Mouse (Mus musculus) embryonic facial prominence, embryonic 11.5 days (tissue): ENCODE measurements around the gene Dcun1d2. TPM values are rescaled to one million over a fixed set of nuclear protein-coding genes. Genes with fewer than 3 reads are reported as not detected.

Experiments used
- ATAC-seq: fragments of 200-750 bp; cut with Nextera tagmentation; replicated peaks from 2 replicates; pipeline ENCODE4 v1.8.0; 2017; ENCODE audit warnings: low read depth; ENCODE audit not compliant: insufficient number of reproducible peaks, low FRiP score, low TSS enrichment
- DNase-seq: peaks from one replicate; pipeline ENCODE4 v3.0.0-alpha.2; 2015; ENCODE audit warnings: low spot score
- H3K27ac ChIP-seq: fragments of 300-500 bp; sonication (generic); replicated peaks from 2 replicates; pipeline ENCODE4 v1.5.1; 2014; ENCODE audit warnings: mild to moderate bottlenecking, low read depth, low read length, control low read depth
- H3K27me3 ChIP-seq: fragments of 300-500 bp; sonication (generic); 2 replicates; pipeline ENCODE4 v1.6.1; 2014; ENCODE audit warnings: mild to moderate bottlenecking, low read length, moderate library complexity, mixed read lengths; ENCODE audit not compliant: control insufficient read depth, insufficient read depth
- H3K36me3 ChIP-seq: fragments of 300-500 bp; sonication (generic); replicated peaks from 2 replicates; pipeline ENCODE4 v1.6.1; 2014; ENCODE audit warnings: low read depth, mild to moderate bottlenecking, low read length, moderate library complexity, mixed read lengths; ENCODE audit not compliant: control insufficient read depth, insufficient read depth
- H3K4me1 ChIP-seq: fragments of 300-500 bp; sonication (generic); 2 replicates; pipeline ENCODE4 v1.6.1; 2014; ENCODE audit warnings: low read length, mixed read lengths; ENCODE audit not compliant: control insufficient read depth, insufficient read depth
- H3K4me2 ChIP-seq: fragments of 300-500 bp; sonication (generic); 2 replicates; pipeline ENCODE4 v1.6.1; 2014; ENCODE audit warnings: low read depth, mild to moderate bottlenecking, control low read depth, low read length, moderate library complexity
- H3K4me3 ChIP-seq: fragments of 300-500 bp; sonication (generic); 2 replicates; pipeline ENCODE4 v1.5.1; 2014; ENCODE audit warnings: low read depth, low read length, control low read depth
- H3K9ac ChIP-seq: fragments of 300-500 bp; sonication (generic); replicated peaks from 2 replicates; pipeline ENCODE4 v1.6.1; 2014; ENCODE audit warnings: mild to moderate bottlenecking, control low read depth, low read length
- H3K9me3 ChIP-seq: fragments of 300-500 bp; sonication (generic); replicated peaks from 2 replicates; pipeline ENCODE4 v1.6.1; 2016; ENCODE audit warnings: mild to moderate bottlenecking, low read length, inconsistent platforms, mixed read lengths; ENCODE audit not compliant: control insufficient read depth
- whole genome bisulfite sequencing: fragments of 180-500 bp; shearing (Covaris S2); extraction: QIAGEN DNeasy Blood & Tissue Kit; methylation state at CpG from one replicate; pipeline ENCODE4 v1.1.7; 2014; 5-methylcytosine and 5-hydroxymethylcytosine counted together
- polyA plus RNA-seq: library from polyadenylated mRNA; unstranded; fragments of >200 nt; fragmentation: Nextera tagmentation; extraction: Ambion mirVana; gene quantifications from 2 replicates; pipeline ENCODE4 v1.2.1, GENCODE M21; 2014

The Dcun1d2 gene
- polyA plus RNA-seq, 1 experiment from 2014 or later: 31.7 TPM

DNA sequence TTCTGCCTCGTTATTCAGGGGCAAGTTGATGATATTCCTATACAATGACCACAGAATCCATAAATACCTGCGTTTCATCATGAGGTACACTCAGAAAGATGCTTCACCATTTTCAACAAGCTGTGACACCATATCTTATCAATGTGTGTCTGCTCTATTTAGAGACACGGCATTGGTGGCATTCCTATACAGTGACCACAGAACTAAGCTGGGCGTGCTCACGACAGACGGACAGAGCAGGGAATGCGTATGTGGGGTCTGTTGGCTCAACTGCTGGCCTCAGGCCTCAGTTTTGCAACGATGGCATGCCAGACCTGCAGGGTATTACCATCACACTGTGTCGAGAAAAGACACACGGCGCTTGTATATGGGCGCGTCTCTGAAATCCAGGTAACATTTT lies 35.1 kb downstream of the Dcun1d2 start:
- ATAC-seq (no peak), DNase-seq (no peak)
- Histone ChIP-seq H3K9ac (no peak overlapping the region), H3K4me3 (no peak overlapping the region), H3K4me2 (no peak overlapping the region), H3K9me3 (no peaks in the 10 kb centered on the region), H3K27me3 (no peaks in the 10 kb centered on the region), H3K36me3 (peaks cover 4% of the 10 kb centered on the region), H3K4me1 (no peaks in the 10 kb centered on the region), H3K27ac (no peak overlapping the region)
- WGBS: 92% methylated on average over 13 of the region's 13 CpGs

DNA sequence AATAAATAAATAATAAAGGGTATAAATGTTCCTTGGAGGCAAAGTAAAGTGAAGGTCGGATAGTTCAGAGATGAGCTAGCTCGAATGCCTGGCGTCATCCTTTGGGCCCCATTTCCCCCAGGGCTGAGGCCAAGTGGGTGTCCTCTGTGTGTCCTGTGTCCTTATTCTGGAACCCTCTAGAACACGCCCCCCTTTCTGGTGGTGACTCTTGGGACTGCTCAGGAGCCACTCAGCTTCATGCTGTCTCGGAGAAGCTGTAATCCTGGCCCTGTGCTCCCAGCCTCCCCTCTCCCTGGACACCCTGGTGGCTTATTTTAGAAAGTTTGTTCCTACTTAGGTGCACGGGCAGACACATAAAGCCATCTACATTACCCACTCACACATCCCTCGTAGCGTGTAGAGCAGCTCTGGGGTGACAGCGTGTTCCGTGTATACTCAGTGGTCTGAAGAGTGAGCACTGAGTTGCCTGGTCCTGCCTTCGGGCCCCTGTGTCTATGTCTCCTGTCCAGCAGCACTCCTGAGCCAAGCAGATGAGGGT lies 43.5 kb downstream of the Dcun1d2 start:
- Histone ChIP-seq H3K4me3 (no peak overlapping the region), H3K9me3 (no peaks in the 10 kb centered on the region), H3K4me1 (no peaks in the 10 kb centered on the region), H3K27me3 (no peaks in the 10 kb centered on the region; the same call in 1 of the 2 replicates), H3K27ac (no peak overlapping the region), H3K4me2 (no peak overlapping the region), H3K36me3 (no peaks in the 10 kb centered on the region), H3K9ac (no peak overlapping the region)
- ATAC-seq: no peak
- 84% methylated on average over 11 of the region's 11 CpGs for WGBS
- no peak for DNase-seq

DNA sequence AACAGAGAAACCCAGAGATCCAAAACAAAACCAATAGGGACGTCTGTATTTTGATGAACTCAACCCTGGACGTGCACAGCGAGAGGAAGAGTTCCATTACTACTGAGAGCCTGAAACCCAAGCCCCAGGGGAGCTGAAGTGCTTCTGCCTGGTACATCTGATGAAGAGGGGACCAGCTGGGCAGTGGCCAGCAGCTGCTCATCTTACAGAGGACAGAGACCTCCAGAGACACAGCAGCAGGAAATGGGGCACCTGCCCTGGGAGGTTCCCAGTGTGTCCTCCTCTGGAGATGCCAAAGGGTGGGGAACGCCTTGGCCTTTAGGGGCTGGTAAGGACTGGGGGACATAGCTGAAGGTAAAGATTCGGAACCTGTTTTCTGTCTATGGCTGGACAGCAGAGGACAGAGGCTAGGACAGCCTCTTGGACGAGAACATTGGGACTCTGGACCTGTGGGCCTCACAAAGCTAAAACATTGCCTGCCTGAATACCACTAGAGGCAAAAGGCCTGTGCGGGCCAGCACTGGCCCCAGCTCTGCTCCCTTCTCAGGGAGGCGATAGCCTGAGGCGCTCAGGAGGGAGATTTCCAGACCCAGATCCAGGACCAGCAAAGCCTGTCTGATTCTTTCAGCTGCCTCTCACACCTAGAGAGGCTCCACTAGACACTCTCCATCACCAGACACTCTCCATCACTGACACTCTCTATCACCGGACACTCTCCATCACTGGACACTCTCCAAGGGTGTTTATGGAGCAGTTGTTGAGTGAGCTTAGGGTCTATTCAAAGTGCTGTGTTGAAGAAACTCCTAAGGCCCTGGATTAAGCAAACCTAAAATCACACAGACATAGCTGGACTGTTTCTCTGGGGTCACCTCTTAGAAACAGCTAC lies 44.7 kb downstream of the Dcun1d2 start:
- H3K4me3 ChIP-seq: no peak overlapping the region
- no peaks in the 10 kb centered on the region for H3K4me1 ChIP-seq
- no peak overlapping the region for H3K27ac ChIP-seq
- H3K27me3 ChIP-seq: no peaks in the 10 kb centered on the region; the same call in 1 of the 2 replicates
- no peaks in the 10 kb centered on the region for H3K9me3 ChIP-seq
- H3K4me2 ChIP-seq: no peak overlapping the region
- 76% methylated on average over 10 of the region's 10 CpGs for WGBS
- H3K9ac ChIP-seq: no peak overlapping the region
- no peak for ATAC-seq
- no peaks in the 10 kb centered on the region for H3K36me3 ChIP-seq
- no peak for DNase-seq

DNA sequence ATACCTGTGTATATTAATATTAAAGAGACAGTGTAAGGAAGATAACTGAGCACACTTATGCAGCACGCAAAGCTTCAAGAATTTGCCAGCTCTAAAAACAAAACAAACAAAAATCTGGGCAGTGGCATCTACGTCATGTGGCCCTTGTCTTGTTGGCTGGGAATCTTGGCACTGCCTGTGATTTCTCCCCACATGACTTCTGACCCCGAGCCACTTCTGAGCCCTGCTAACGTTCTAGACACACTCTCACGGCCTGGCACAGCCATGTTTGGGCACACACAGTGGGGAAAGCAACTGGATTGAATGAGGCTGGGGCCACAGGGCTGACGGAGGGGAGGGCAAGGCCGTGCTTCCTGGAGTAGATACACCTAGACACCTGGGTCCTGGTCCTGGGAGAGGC lies 47.2 kb downstream of the Dcun1d2 start:
- WGBS: 79% methylated on average over 7 of the region's 7 CpGs
- no peak for DNase-seq
- H3K9ac ChIP-seq: no peak overlapping the region
- no peaks in the 10 kb centered on the region for H3K4me1 ChIP-seq
- H3K36me3 ChIP-seq: no peaks in the 10 kb centered on the region
- no peak overlapping the region for H3K27ac ChIP-seq
- ATAC-seq: no peak
- H3K9me3 ChIP-seq: no peaks in the 10 kb centered on the region
- H3K4me2 ChIP-seq: no peak overlapping the region
- H3K4me3 ChIP-seq: no peak overlapping the region
- no peaks in the 10 kb centered on the region; the same call in 1 of the 2 replicates for H3K27me3 ChIP-seq

DNA sequence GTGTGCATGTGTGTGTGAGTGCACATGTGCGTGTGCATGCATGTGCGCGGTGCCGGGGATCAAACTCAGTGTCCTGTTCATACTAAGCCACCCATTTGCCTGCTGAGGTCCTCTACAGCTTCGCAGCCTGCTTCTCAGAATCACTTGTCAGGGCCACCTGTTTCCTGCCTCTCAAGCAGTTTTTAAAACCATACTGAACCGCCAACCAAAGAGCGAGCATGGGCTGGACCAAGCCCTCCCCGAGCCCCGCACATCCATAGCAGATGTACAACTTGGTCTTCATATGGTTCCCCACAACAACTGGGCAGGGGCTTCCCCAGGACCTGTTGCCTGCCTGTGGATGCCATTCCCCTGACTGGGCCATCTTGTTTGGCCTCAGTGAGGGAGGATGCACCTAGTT lies 47.9 kb downstream of the Dcun1d2 start:
- no peak overlapping the region for H3K4me2 ChIP-seq
- whole genome bisulfite sequencing: 93% methylated on average over 9 of the region's 9 CpGs
- H3K36me3 ChIP-seq: no peaks in the 10 kb centered on the region

DNA sequence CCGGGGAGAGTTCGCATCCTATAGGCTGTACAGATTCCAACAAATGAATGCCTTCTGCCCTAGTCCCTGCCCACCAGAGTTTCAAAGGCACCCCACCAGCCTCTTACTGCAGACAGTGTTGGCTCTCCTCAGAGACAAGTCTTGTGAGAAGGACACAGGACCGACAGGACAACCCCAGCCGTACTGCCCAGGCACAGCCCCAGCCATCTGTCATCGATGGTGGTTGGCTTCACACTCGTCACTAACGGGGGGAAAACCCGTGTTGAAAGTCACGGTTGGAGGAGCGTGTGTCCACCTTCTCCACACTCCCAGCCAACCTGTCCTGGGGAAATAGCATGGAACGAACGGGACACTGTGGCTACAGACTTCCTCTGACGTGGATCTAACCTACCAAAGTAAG lies 53.1 kb downstream of the Dcun1d2 start:
- H3K36me3 ChIP-seq: no peaks in the 10 kb centered on the region
- H3K27ac ChIP-seq: no peak overlapping the region
- no peak overlapping the region for H3K4me2 ChIP-seq
- 92% methylated on average over 13 of the region's 13 CpGs for WGBS
- no peaks in the 10 kb centered on the region for H3K9me3 ChIP-seq
- no peak for ATAC-seq
- H3K4me3 ChIP-seq: no peak overlapping the region
- no peaks in the 10 kb centered on the region for H3K27me3 ChIP-seq
- no peak overlapping the region for H3K9ac ChIP-seq
- H3K4me1 ChIP-seq: no peaks in the 10 kb centered on the region
- no peak for DNase-seq

More for the DNA sequence above, 47.9 kb downstream of the Dcun1d2 start:
- Histone ChIP-seq H3K4me1 (no peaks in the 10 kb centered on the region), H3K9me3 (no peaks in the 10 kb centered on the region), H3K27ac (no peak overlapping the region), H3K27me3 (no peaks in the 10 kb centered on the region; the same call in 1 of the 2 replicates), H3K9ac (no peak overlapping the region), H3K4me3 (no peak overlapping the region)
- DNase-seq: no peak
- ATAC-seq: no peak

DNA sequence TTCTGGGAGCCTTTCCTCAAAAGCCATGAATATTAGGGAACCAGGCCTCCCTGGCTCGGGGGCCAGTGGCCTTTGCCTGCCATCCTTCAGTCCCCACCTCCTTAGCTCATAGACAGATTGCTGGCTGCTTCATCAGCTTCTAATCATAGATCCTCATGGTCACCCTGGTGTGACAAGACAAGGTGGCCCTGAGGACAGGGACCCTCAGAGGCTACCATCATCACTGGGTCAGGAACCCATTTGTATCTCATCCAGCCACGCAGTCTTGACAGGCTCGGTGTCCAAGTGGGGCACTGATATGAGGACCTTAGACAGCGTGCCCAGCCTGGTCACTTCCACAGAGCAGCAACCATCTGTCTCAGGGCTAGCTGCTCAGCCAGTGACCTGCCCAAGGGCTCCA lies 57.5 kb downstream of the Dcun1d2 start:
- DNase-seq: no peak
- H3K27ac ChIP-seq: no peak overlapping the region
- H3K36me3 ChIP-seq: no peaks in the 10 kb centered on the region
- WGBS: 96% methylated on average over 4 of the region's 4 CpGs
- no peak for ATAC-seq
- H3K4me2 ChIP-seq: no peak overlapping the region
- H3K9ac ChIP-seq: no peak overlapping the region
- H3K4me1 ChIP-seq: no peaks in the 10 kb centered on the region
- H3K9me3 ChIP-seq: no peaks in the 10 kb centered on the region
- no peak overlapping the region for H3K4me3 ChIP-seq
- H3K27me3 ChIP-seq: no peaks in the 10 kb centered on the region

DNA sequence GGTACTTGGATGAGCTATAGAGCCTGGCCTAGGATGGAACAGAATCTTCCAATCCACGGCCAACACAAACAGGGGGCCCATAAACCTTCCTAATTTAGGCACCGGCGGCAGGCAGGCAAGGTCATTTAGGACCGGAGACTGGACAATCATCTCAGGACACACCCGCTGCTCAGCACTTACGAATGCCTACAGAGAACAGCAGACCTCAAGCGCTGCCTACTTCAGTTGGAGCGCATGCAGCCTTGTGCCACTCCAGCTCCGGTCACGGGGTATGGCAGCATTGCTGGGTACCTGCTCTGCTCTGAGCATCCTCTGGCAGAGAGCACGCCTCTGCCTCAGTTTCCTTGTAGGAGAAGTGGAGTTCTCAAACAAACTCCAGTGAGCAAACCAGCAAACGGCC lies 58.1 kb downstream of the Dcun1d2 start:
- ATAC-seq (no peak), DNase-seq (no peak)
- Histone ChIP-seq H3K4me1 (no peaks in the 10 kb centered on the region), H3K4me2 (no peak overlapping the region), H3K9me3 (no peaks in the 10 kb centered on the region), H3K4me3 (no peak overlapping the region), H3K27ac (no peak overlapping the region), H3K27me3 (no peaks in the 10 kb centered on the region), H3K9ac (no peak overlapping the region), H3K36me3 (no peaks in the 10 kb centered on the region)
- WGBS: 85% methylated on average over 12 of the region's 12 CpGs
